Mouse (Mus musculus): Measurements from ENCODE around the gene Nrk. TPM values are rescaled to one million over a fixed set of nuclear protein-coding genes. Genes with fewer than 3 reads are reported as not detected.

Gene Nrk
- polyA plus RNA-seq (2012; rRNA removed; ENCODE audit: low replicate concordance) = not detected in 2 replicates

GRCm38 (mm10) chrX:138914041-138914776, at the start of gene Nrk:
TSS of gene Nrk (plus strand) at chrX:138914430.

Other genes starting within 250 kb of the Nrk start
- gene Serpina7, start 170.8 kb downstream of the Nrk start, polyA plus RNA-seq (2012; rRNA removed; ENCODE audit: low replicate concordance) = not detected in 2 replicates
- not detected in 2 replicates for gene 4930513O06Rik, start 171.8 kb downstream of the Nrk start, polyA plus RNA-seq (2012; rRNA removed; ENCODE audit: low replicate concordance)